Mouse (Mus musculus) ES-Bruce4 (cell line): ENCODE data around the gene Sec22a.

Experiments
- CTCF ChIP-seq: IDR thresholded peaks from one replicate; pipeline ENCODE4 v1.8.1; 2011; ENCODE audit warnings: low read depth, low read length
- POLR2A ChIP-seq: IDR thresholded peaks from one replicate; pipeline ENCODE4 v1.8.1; 2011; ENCODE audit warnings: low read length; ENCODE audit not compliant: insufficient read depth

DNA sequence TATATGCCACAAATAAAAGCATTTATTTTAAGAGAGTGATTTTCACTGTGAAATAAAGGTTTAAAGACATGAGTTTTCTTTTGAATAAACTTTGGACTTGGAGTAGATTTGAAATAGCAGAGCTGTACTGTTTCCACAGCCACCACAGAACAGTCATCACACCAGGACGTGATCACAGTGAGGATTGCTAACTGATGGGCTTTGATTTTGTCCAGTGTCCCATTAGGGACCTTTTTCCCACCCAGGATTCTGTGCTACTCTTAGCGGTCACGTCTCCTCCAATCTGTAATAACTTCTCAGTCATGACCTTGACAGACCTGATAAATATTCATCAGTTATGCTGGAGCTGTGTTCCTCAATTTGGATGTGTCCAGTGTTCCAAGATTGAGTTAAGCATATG lies 48.2 kb downstream of the Sec22a start:
- TF ChIP-seq CTCF (no peak), POLR2A (no peak)
